In the genomic region with DNA sequence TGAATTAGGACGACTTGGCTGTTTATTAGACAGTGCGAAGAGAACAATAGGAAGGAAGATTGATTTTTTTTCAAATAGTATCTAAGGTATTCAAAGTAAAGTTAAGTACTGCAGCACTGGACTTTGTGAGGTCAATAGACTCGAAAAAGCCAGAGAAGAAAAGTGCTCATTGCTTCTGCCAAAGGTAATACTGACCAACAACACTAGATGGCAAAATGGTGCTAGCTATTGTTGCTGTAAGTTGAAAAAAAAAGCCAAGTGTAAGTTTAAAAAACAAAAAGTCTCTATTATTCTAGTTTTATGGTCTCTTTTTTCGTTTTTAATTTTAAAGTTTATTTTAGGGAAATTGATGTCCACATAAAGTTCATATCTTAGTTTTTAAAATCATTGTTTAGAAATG, we compare ENCODE assay signal across 10 mouse cellular contexts.
DNase-seq lines count a peak whose midpoint lies in the region; ATAC-seq and TF ChIP-seq lines count a peak whose summit lies in the region.
"Had no signal": no experiment of that assay in that cellular context is flagged by ENCODE, and none has a peak within 500 bp of the region (broad histone marks: within the 10 kb centered on the region; RNA-seq: fewer than 3 reads in every experiment).

No protein-coding gene starts in this region.

- H3K36me3 ChIP-seq in forebrain, postnatal 0 days (ENCODE audit: insufficient read depth), result no peaks in the 10 kb centered on the region
- H3K36me3 ChIP-seq in forebrain, embryonic 11.5 days (ENCODE audit: control insufficient read depth, insufficient read depth, low read length), result no peaks in the 10 kb centered on the region

- peak; percentile 67 for TF ChIP-seq CTCF in forebrain, postnatal 0 days (IDR thresholded peaks at IDR 0.05; ENCODE audit: low read depth)
- peak; percentile 70 for TF ChIP-seq CTCF in left cerebral cortex, adult 2 months (IDR thresholded peaks at IDR 0.05)

- no peak overlapping the region for H3K4me2 ChIP-seq in forebrain, postnatal 0 days (ENCODE audit: low read depth)
- H3K4me2 ChIP-seq in forebrain, embryonic 11.5 days (ENCODE audit: low read depth, low read length, severe bottlenecking), result no peak overlapping the region

- intact Hi-C loops in left cerebral cortex, adult 2 months (cut with DNase I), result loop anchor here (10.0 kb wide), 1 partner anchor 434 kb away; no protein-coding TSS in a partner anchor

- no peak for ATAC-seq in forebrain, postnatal 0 days
- no peak for ATAC-seq in forebrain, embryonic 11.5 days (replicated peaks; ENCODE audit: low FRiP score)
- ATAC-seq: hindbrain, embryonic 16.5 days had no signal

- H3K9me3 ChIP-seq in forebrain, postnatal 0 days (ENCODE audit: low read length), result no peaks in the 10 kb centered on the region
- H3K9me3 ChIP-seq in forebrain, embryonic 11.5 days (ENCODE audit: control insufficient read depth, low read length), result no peaks in the 10 kb centered on the region

- no peaks in the 10 kb centered on the region for H3K27me3 ChIP-seq in forebrain, postnatal 0 days (ENCODE audit: insufficient read depth, low read length)
- no peaks in the 10 kb centered on the region for H3K27me3 ChIP-seq in forebrain, embryonic 11.5 days (ENCODE audit: control insufficient read depth, insufficient read depth, low read length)

- no peak overlapping the region for H3K4me3 ChIP-seq in forebrain, postnatal 0 days (ENCODE audit: low read depth, low read length)
- H3K4me3 ChIP-seq in forebrain, embryonic 11.5 days (ENCODE audit: low read depth, low read length), result no peak overlapping the region
- no peak overlapping the region for H3K4me3 ChIP-seq in left cerebral cortex, adult 2 months

- peak; percentile 50 for DNase-seq in forebrain, postnatal 0 days
- no peak for DNase-seq in forebrain, embryonic 11.5 days (ENCODE audit: low spot score)
- peak in 1 of 2 experiments; percentile 8 for DNase-seq in left cerebral cortex, adult 2 months (ENCODE audit: extremely low spot score in 1 of 2, low spot score in 2 of 2)
- DNase-seq in left cerebral cortex, adult 11 months (ENCODE audit: low spot score), result no peak
- peak; percentile 2 for DNase-seq in Muller cell, postnatal 12 days (ENCODE audit: inconsistent ontology term)
- DNase-seq in lung, postnatal 36 days, result peak; percentile 49
- DNase-seq in right cerebral cortex, postnatal 25 days, result no peak
- no peak for DNase-seq in spleen, adult 18-20 months
- DNase-seq: right cerebral cortex, adult 18-20 months had no signal

- WGBS in forebrain, postnatal 0 days, result 27% methylated on average over 4 of the region's 4 CpGs
- 23% methylated on average over 4 of the region's 4 CpGs for WGBS in forebrain, embryonic 11.5 days

- no peaks in the 10 kb centered on the region for H3K4me1 ChIP-seq in forebrain, postnatal 0 days (ENCODE audit: insufficient read depth)
- no peaks in the 10 kb centered on the region for H3K4me1 ChIP-seq in forebrain, embryonic 11.5 days (replicated peaks; ENCODE audit: control insufficient read depth, insufficient read depth, low read length)

- no peak overlapping the region for H3K27ac ChIP-seq in forebrain, postnatal 0 days (ENCODE audit: low read depth, low read length)
- no peak overlapping the region for H3K27ac ChIP-seq in forebrain, embryonic 11.5 days (ENCODE audit: low read depth, low read length)
- H3K27ac ChIP-seq in left cerebral cortex, adult 2 months, result no peak overlapping the region

- H3K9ac ChIP-seq in forebrain, postnatal 0 days, result no peak overlapping the region
- H3K9ac ChIP-seq in forebrain, embryonic 11.5 days (ENCODE audit: low read length), result no peak overlapping the region

Comparison
In these comparisons a context has a peak if more than half of its experiments do, and no peak if none do; other contexts are left out.
1. DNase-seq: peak in forebrain, postnatal 0 days (single experiment), Muller cell, postnatal 12 days (single experiment) and lung, postnatal 36 days (single experiment); none in forebrain, embryonic 11.5 days (single experiment), left cerebral cortex, adult 11 months (single experiment), right cerebral cortex, postnatal 25 days (single experiment) and spleen, adult 18-20 months (0 of 2).